Mouse (Mus musculus): ENCODE results near the gene Ctdsp1.

DNA sequence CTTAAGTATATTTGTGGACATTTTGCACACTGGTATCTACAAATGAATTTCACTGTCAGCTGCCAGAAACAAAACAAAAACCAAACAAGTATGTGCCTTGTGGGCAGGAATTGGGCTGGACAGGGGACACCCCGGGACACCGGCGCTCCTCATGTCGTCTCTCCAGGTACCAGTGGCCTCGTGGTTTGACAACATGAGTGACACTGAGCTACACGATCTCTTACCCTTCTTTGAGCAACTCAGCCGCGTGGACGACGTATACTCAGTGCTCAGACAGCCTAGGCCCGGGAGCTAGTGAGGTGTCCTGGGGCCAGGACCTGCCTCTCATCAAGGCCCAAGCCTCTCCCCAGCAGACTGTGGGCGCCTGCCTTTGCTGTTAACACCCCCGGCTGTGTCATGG, 4.0 kb downstream of the Ctdsp1 start:
- TF ChIP-seq EP300 (IDR thresholded peaks at IDR 0.05; ENCODE audit: low read depth) (no peak), CTCF (IDR thresholded peaks at IDR 0.05; ENCODE audit: low read depth) (no peak)

Data from liver, embryonic 14.5 days (tissue).